Mouse (Mus musculus) v-Abl transformed pro-B cells (cell line): ENCODE measurements around the gene Ccdc115.

ENCODE experiments used
- in situ Hi-C, 2 experiments: fragments of 400-800 bp; cut with MboI; formaldehyde crosslinking; loops; one replicate each; pipeline ENCODE4 v1.15.1; 2025; ENCODE audit not compliant: unreplicated experiment in 2 of 2

The Ccdc115 gene

GRCm38 (mm10) chr1:34458431-34458830 is 19.0 kb upstream of the Ccdc115 start:
- in situ Hi-C loops: loop anchor here in 1 of 2 experiments (25.0 kb wide), 2 partner anchors 379 to 446 kb away; partner anchors contain the start of genes Fam168b and Plekhb2

GRCm38 (mm10) chr1:34443124-34443523 is 3.7 kb upstream of the Ccdc115 start:
- in situ Hi-C loops: loop anchor here in 1 of 2 experiments (5.0 to 10.0 kb wide), 2 partner anchors 44 to 402 kb away; partner anchors contain the start of genes Fam168b and Plekhb2

GRCm38 (mm10) chr1:34439961-34440630 is 624 bp upstream of the Ccdc115 start:
- in situ Hi-C loops: loop anchor here (5.0 to 10.0 kb wide), 3 partner anchors 42 to 405 kb away; partner anchors contain the start of genes Fam168b (in 1 of the 2) and Plekhb2 (in 1 of the 2)

- in situ Hi-C loops: loop anchor here in 1 of 2 experiments (5.0 kb wide), 1 partner anchor 44 kb away; no protein-coding TSS in a partner anchor
These were observed 956 bp downstream of the Ccdc115 start for GRCm38 (mm10) chr1:34438381-34439051.

- in situ Hi-C loops: loop anchor here in 1 of 2 experiments (5.0 kb wide), 1 partner anchor 45 kb away; no protein-coding TSS in a partner anchor
These were observed 2.1 kb downstream of the Ccdc115 start for GRCm38 (mm10) chr1:34437366-34437765.

- in situ Hi-C loops: loop anchor here in 1 of 2 experiments (5.0 kb wide), 1 partner anchor 46 kb away; no protein-coding TSS in a partner anchor
These were observed 3.1 kb downstream of the Ccdc115 start for GRCm38 (mm10) chr1:34436374-34436773.

- in situ Hi-C loops: loop anchor here in 1 of 2 experiments (5.0 kb wide), 1 partner anchor 47 kb away; no protein-coding TSS in a partner anchor
These were observed 3.9 kb downstream of the Ccdc115 start for GRCm38 (mm10) chr1:34435371-34436120.

- in situ Hi-C loops: loop anchor here in 1 of 2 experiments (5.0 kb wide), 1 partner anchor 48 kb away; no protein-coding TSS in a partner anchor
These were observed 4.8 kb downstream of the Ccdc115 start for GRCm38 (mm10) chr1:34434660-34435160.

- in situ Hi-C loops: no loop called here
These were observed 5.5 kb downstream of the Ccdc115 start for GRCm38 (mm10) chr1:34433891-34434521.

GRCm38 (mm10) chr1:34432776-34433481 is 6.5 kb downstream of the Ccdc115 start:
- in situ Hi-C loops: no loop called here

- in situ Hi-C loops: no loop called here
These were observed 7.1 kb downstream of the Ccdc115 start for GRCm38 (mm10) chr1:34432411-34432775.

GRCm38 (mm10) chr1:34431431-34431830 is 8.0 kb downstream of the Ccdc115 start:
- in situ Hi-C loops: no loop called here

GRCm38 (mm10) chr1:34430981-34431380 is 8.5 kb downstream of the Ccdc115 start:
- in situ Hi-C loops: no loop called here

- in situ Hi-C loops: no loop called here
These were observed 10.2 kb downstream of the Ccdc115 start for GRCm38 (mm10) chr1:34429281-34429680.

- in situ Hi-C loops: no loop called here
These were observed 11.0 kb downstream of the Ccdc115 start for GRCm38 (mm10) chr1:34428466-34428865.

GRCm38 (mm10) chr1:34399182-34399953 is 40.1 kb downstream of the Ccdc115 start:
- in situ Hi-C loops: no loop called here

- in situ Hi-C loops: no loop called here
These were observed 43.2 kb downstream of the Ccdc115 start for GRCm38 (mm10) chr1:34396321-34396720.

- in situ Hi-C loops: no loop called here
These were observed 50.1 kb downstream of the Ccdc115 start for GRCm38 (mm10) chr1:34389234-34389891.
